In genomic region chr4:48546568-48547496, GRCm38 (mm10) we compare ENCODE assay signal across 13 mouse cellular contexts. TPM values are rescaled to one million over a fixed set of nuclear protein-coding genes. Genes with fewer than 3 reads are reported as not detected.
DNase-seq lines count a peak whose midpoint lies in the region; ATAC-seq and TF ChIP-seq lines count a peak whose summit lies in the region.
"Had no signal": no experiment of that assay in that cellular context is flagged by ENCODE, and none has a peak within 500 bp of the region (broad histone marks: within the 10 kb centered on the region; RNA-seq: fewer than 3 reads in every experiment).

No protein-coding gene starts in this region.

- 19% methylated on average over 9 of the region's 9 CpGs for WGBS in forebrain, embryonic 16.5 days
- 10% methylated on average over 9 of the region's 9 CpGs for WGBS in midbrain, embryonic 12.5 days
- 82% methylated on average over 9 of the region's 9 CpGs for WGBS in intestine, embryonic 15.5 days

- peak overlapping the region; percentile 37; the same call in 1 of the 2 replicates for H3K4me3 ChIP-seq in E14TG2a.4 (replicated peaks; ENCODE audit: low read length)
- H3K4me3 ChIP-seq in forebrain, embryonic 16.5 days (replicated peaks; ENCODE audit: low read length) = no peak overlapping the region
- H3K4me3 ChIP-seq in midbrain, embryonic 12.5 days = no peak overlapping the region
- no peak overlapping the region for H3K4me3 ChIP-seq in intestine, embryonic 15.5 days (replicated peaks)
- H3K4me3 ChIP-seq: heart, embryonic 15.5 days had no signal

- no peaks in the 10 kb centered on the region for H3K9me3 ChIP-seq in E14TG2a.4 (ENCODE audit: low read length)
- no peaks in the 10 kb centered on the region for H3K9me3 ChIP-seq in forebrain, embryonic 16.5 days (ENCODE audit: control insufficient read depth, low read length)
- no peaks in the 10 kb centered on the region for H3K9me3 ChIP-seq in midbrain, embryonic 12.5 days
- no peaks in the 10 kb centered on the region for H3K9me3 ChIP-seq in intestine, embryonic 15.5 days
- H3K9me3 ChIP-seq: heart, embryonic 15.5 days had no signal

- peaks cover 91% of the 10 kb centered on the region for H3K4me1 ChIP-seq in E14TG2a.4 (replicated peaks; ENCODE audit: low read depth, low read length)
- H3K4me1 ChIP-seq in forebrain, embryonic 16.5 days (replicated peaks; ENCODE audit: control insufficient read depth, insufficient read depth, low read length) = peaks cover 57% of the 10 kb centered on the region
- H3K4me1 ChIP-seq in midbrain, embryonic 12.5 days = peaks cover 72% of the 10 kb centered on the region
- H3K4me1 ChIP-seq in intestine, embryonic 15.5 days (replicated peaks) = peaks cover 23% of the 10 kb centered on the region

- no peaks in the 10 kb centered on the region for H3K27me3 ChIP-seq in E14TG2a.4 (ENCODE audit: insufficient read depth, low read length)
- H3K27me3 ChIP-seq in forebrain, embryonic 16.5 days (replicated peaks; ENCODE audit: control insufficient read depth, insufficient read depth, low read length) = no peaks in the 10 kb centered on the region
- no peaks in the 10 kb centered on the region for H3K27me3 ChIP-seq in midbrain, embryonic 12.5 days
- H3K27me3 ChIP-seq in intestine, embryonic 15.5 days (replicated peaks) = no peaks in the 10 kb centered on the region
- H3K27me3 ChIP-seq: CH12.LX; heart, embryonic 15.5 days had no signal

- H3K27ac ChIP-seq in forebrain, embryonic 16.5 days (ENCODE audit: low read length) = peak overlapping the region; percentile 34; the same call in 1 of the 2 replicates
- peak overlapping the region; percentile 84 for H3K27ac ChIP-seq in midbrain, embryonic 12.5 days (replicated peaks)
- no peak overlapping the region for H3K27ac ChIP-seq in intestine, embryonic 15.5 days
- H3K27ac ChIP-seq: heart, embryonic 15.5 days had no signal

- peaks cover 29% of the 10 kb centered on the region for H3K36me3 ChIP-seq in E14TG2a.4 (ENCODE audit: insufficient read depth, low read length)
- H3K36me3 ChIP-seq in forebrain, embryonic 16.5 days (ENCODE audit: control insufficient read depth, insufficient read depth) = no peaks in the 10 kb centered on the region
- 0 out of 2 replicates have a peak, but pooled peaks cover 3% of the 10 kb centered on the region for H3K36me3 ChIP-seq in midbrain, embryonic 12.5 days
- no peaks in the 10 kb centered on the region for H3K36me3 ChIP-seq in intestine, embryonic 15.5 days
- H3K36me3 ChIP-seq: heart, embryonic 15.5 days had no signal

- H3K4me2 ChIP-seq in forebrain, embryonic 16.5 days (ENCODE audit: low read length) = no peak overlapping the region
- peak overlapping the region; percentile 23 for H3K4me2 ChIP-seq in midbrain, embryonic 12.5 days (replicated peaks)
- no peak overlapping the region for H3K4me2 ChIP-seq in intestine, embryonic 15.5 days (replicated peaks)
- H3K4me2 ChIP-seq: lung, embryonic 14.5 days had no signal

- peak overlapping the region; percentile 14 for H3K9ac ChIP-seq in forebrain, embryonic 16.5 days (replicated peaks; ENCODE audit: low read depth, low read length)
- H3K9ac ChIP-seq in midbrain, embryonic 12.5 days (replicated peaks) = peak overlapping the region; percentile 43
- no peak overlapping the region for H3K9ac ChIP-seq in intestine, embryonic 15.5 days
- H3K9ac ChIP-seq: heart, embryonic 15.5 days; lung, embryonic 14.5 days had no signal

- peak; percentile 69 for ATAC-seq in forebrain, embryonic 16.5 days
- ATAC-seq in midbrain, embryonic 12.5 days (ENCODE audit: low FRiP score, low read depth) = peak; percentile 81
- ATAC-seq in intestine, embryonic 15.5 days = no peak
- ATAC-seq in erythroblast, adult 5-6 weeks (replicated peaks; ENCODE audit: low FRiP score, poor library complexity, severe bottlenecking) = no peak

- intact Hi-C loops in gastrocnemius, postnatal 14 days (cut with DNase I; ENCODE audit: low total_unique reads) = loop anchor here (10.0 kb wide), 1 partner anchor 72 kb away; the partner anchor contains the start of gene Tex10

- TF ChIP-seq CTCF in E14TG2a.4 (conservative IDR thresholded peaks at IDR 0.05; ENCODE audit: low read length) = no peak

- peak; percentile 66 for DNase-seq in embryo, embryonic 10.5 days (ENCODE audit: low spot score)
- no peak for DNase-seq in gastrocnemius, postnatal 14 days
- no peak for DNase-seq in lung, adult 18-20 months
- DNase-seq: kidney, adult 18-20 months; lung, embryonic 14.5 days; right cerebral cortex, postnatal 4 days had no signal

RNA-seq across cellular contexts. Expression of gene Msantd3, which starts 7.1 kb away (rescaled TPM):
- polyA plus RNA-seq in forebrain, embryonic 16.5 days (2015; fragmentation: Nextera tagmentation; extraction: Ambion mirVana) = 38.6 and 45.5 TPM in 2 replicates
- polyA plus RNA-seq in midbrain, embryonic 12.5 days (2016; fragmentation: Nextera tagmentation; extraction: Ambion mirVana) = 65.5 and 68.0 TPM in 2 replicates
- polyA plus RNA-seq in intestine, embryonic 15.5 days (2015; fragmentation: Nextera tagmentation; extraction: Ambion mirVana) = 16.9 and 19.8 TPM in 2 replicates
- 3.7 and 15.5 TPM in 2 replicates for total RNA-seq in erythroblast, adult 5-6 weeks (2015; ENCODE audit: low replicate concordance)
- 3.7 and 13.7 TPM in 2 replicates for total RNA-seq in erythroblast, adult 5-6 weeks (2017; ENCODE audit: low replicate concordance)
- total RNA-seq in gastrocnemius, postnatal 14 days (2021) = 10 to 100 TPM; 12.7 to 17.8 TPM
- total RNA-seq: CH12.LX had no signal

RNA-seq across cellular contexts. Expression of gene Tmeff1, which starts 38.1 kb away (rescaled TPM):
- 205 and 213 TPM in 2 replicates for polyA plus RNA-seq in forebrain, embryonic 16.5 days (2015; fragmentation: Nextera tagmentation; extraction: Ambion mirVana)
- 268 and 311 TPM in 2 replicates for polyA plus RNA-seq in midbrain, embryonic 12.5 days (2016; fragmentation: Nextera tagmentation; extraction: Ambion mirVana)
- polyA plus RNA-seq in intestine, embryonic 15.5 days (2015; fragmentation: Nextera tagmentation; extraction: Ambion mirVana) = 37.4 and 45.4 TPM in 2 replicates
- total RNA-seq in erythroblast, adult 5-6 weeks (2015; ENCODE audit: low replicate concordance) = not detected in 2 replicates
- not detected in 2 replicates for total RNA-seq in erythroblast, adult 5-6 weeks (2017; ENCODE audit: low replicate concordance)
- 1 to 10 TPM; 1.0 to 1.1 TPM for total RNA-seq in gastrocnemius, postnatal 14 days (2021)

Comparison
In these comparisons a context has a peak if more than half of its experiments do, and no peak if none do; other contexts are left out.
1. ATAC-seq: peak in forebrain, embryonic 16.5 days (single experiment) and midbrain, embryonic 12.5 days (single experiment); none in intestine, embryonic 15.5 days (single experiment) and erythroblast, adult 5-6 weeks (single experiment).